Mouse (Mus musculus) G1E (cell line): ENCODE results near the gene Ncan. TPM values are rescaled to one million over a fixed set of nuclear protein-coding genes. Genes with fewer than 3 reads are reported as not detected.
A peak's percentile ranks its signal among the peaks of the same experiment; 100 is the strongest.

ENCODE experiments used
- ATAC-seq: 2 replicates; pipeline ENCODE4 v1.8.0; 2016; ENCODE audit warnings: mild to moderate bottlenecking; ENCODE audit not compliant: insufficient number of reproducible peaks, poor library complexity, low FRiP score, severe bottlenecking; ENCODE audit errors: extremely low read depth
- DNase-seq: peaks from one replicate; pipeline ENCODE4 v3.0.0; 2012; ENCODE audit warnings: low spot score
- H3K27me3 ChIP-seq: 2 replicates; pipeline ENCODE4 v1.6.1; 2012; ENCODE audit warnings: mild to moderate bottlenecking, low read length, inconsistent platforms; ENCODE audit not compliant: insufficient read depth
- H3K36me3 ChIP-seq: replicated peaks from 2 replicates; pipeline ENCODE3; 2012; ENCODE audit warnings: mild to moderate bottlenecking, inconsistent platforms
- H3K4me1 ChIP-seq: 2 replicates; pipeline ENCODE4 v1.6.1; 2012; ENCODE audit warnings: low read depth, low read length, inconsistent platforms, mixed read lengths; ENCODE audit not compliant: insufficient read depth
- H3K4me3 ChIP-seq: 2 replicates; pipeline ENCODE4 v1.5.1; 2012; ENCODE audit warnings: low read depth, mild to moderate bottlenecking, inconsistent platforms, low read length, moderate library complexity, mixed read lengths
- H3K9me3 ChIP-seq: replicated peaks from 2 replicates; pipeline ENCODE4 v1.6.1; 2012; ENCODE audit warnings: inconsistent platforms
- CTCF ChIP-seq: IDR thresholded peaks from 2 replicates; pipeline ENCODE4 v1.5.1; 2012; ENCODE audit warnings: low read depth, low read length, inconsistent platforms, mixed read lengths
- GATA1 ChIP-seq: IDR thresholded peaks from 2 replicates; pipeline ENCODE4 v1.6.1; 2012; ENCODE audit warnings: borderline replicate concordance, low read length, inconsistent platforms, mixed read lengths
- GATA2 ChIP-seq: IDR thresholded peaks from 2 replicates; pipeline ENCODE4 v1.6.1; 2012; ENCODE audit warnings: low read depth, low read length, inconsistent platforms, borderline replicate concordance
- POLR2AphosphoS5 ChIP-seq: IDR thresholded peaks from 2 replicates; pipeline ENCODE4 v1.6.1; 2012; ENCODE audit warnings: low read depth, low read length, inconsistent platforms; ENCODE audit not compliant: insufficient replicate concordance
- TAL1 ChIP-seq: conservative IDR thresholded peaks from 2 replicates; pipeline ENCODE4 v1.6.1; 2012; ENCODE audit warnings: low read depth, low read length, inconsistent platforms, mixed read lengths
- polyA plus RNA-seq: library from polyadenylated mRNA; stranded (reverse); fragments of >175 nt; gene quantifications from 2 replicates; pipeline ENCODE4 v1.2.3, GENCODE M21; 2012
- total RNA-seq, 2 experiments: library from RNA; stranded (forward) in 1 of 2; stranded (reverse) in 1 of 2; fragments of 200-1000 nt in 1 of 2; fragments of >200 nt in 1 of 2; fragmentation: Nextera tagmentation in 1 of 2; gene quantifications; 2 replicates each; pipeline ENCODE4 v1.2.3; 2014 to 2017

Gene Ncan
- total and polyA plus RNA-seq, 3 experiments = 0.05 TPM; not detected in 2

- ATAC-seq = no peak
- Histone ChIP-seq H3K27me3 (peaks cover 11% of the 10 kb centered on the region), H3K36me3 (no peaks in the 10 kb centered on the region), H3K4me3 (no peak overlapping the region), H3K4me1 (peaks cover 6% of the 10 kb centered on the region; the same call in 1 of the 2 replicates), H3K9me3 (no peaks in the 10 kb centered on the region)
- DNase-seq = peak; percentile 31
- TF ChIP-seq CTCF (no peak), POLR2AphosphoS5 (no peak), TAL1 (no peak), GATA1 (no peak), GATA2 (no peak)
Measured at GRCm38 (mm10) chr8:70104506-70104905, 16.2 kb downstream of the Ncan start.

GRCm38 (mm10) chr8:70100241-70100640, 20.4 kb downstream of the Ncan start:
- no peaks in the 10 kb centered on the region for H3K36me3 ChIP-seq
- no peak overlapping the region for H3K4me3 ChIP-seq
- ATAC-seq (no peak), DNase-seq (no peak)
- H3K9me3 ChIP-seq = no peaks in the 10 kb centered on the region; the same call in 1 of the 2 replicates
- TF ChIP-seq CTCF = no peak
- TF ChIP-seq GATA1 = no peak
- TF ChIP-seq POLR2AphosphoS5 = no peak
- no peak for TF ChIP-seq TAL1
- no peak for TF ChIP-seq GATA2
- H3K4me1 ChIP-seq = peaks cover 6% of the 10 kb centered on the region; the same call in 1 of the 2 replicates
- H3K27me3 ChIP-seq = peaks cover 7% of the 10 kb centered on the region; the same call in 1 of the 2 replicates

GRCm38 (mm10) chr8:70099276-70099675, 21.4 kb downstream of the Ncan start:
- peaks cover 11% of the 10 kb centered on the region; the same call in 1 of the 2 replicates for H3K27me3 ChIP-seq

GRCm38 (mm10) chr8:70092786-70093185, 27.9 kb downstream of the Ncan start:
- no peaks in the 10 kb centered on the region for H3K36me3 ChIP-seq
- no peak for DNase-seq
- H3K4me3 ChIP-seq = no peak overlapping the region
- peaks cover 3% of the 10 kb centered on the region for H3K9me3 ChIP-seq
- H3K4me1 ChIP-seq = no peaks in the 10 kb centered on the region
- TF ChIP-seq TAL1 (no peak), GATA1 (no peak), GATA2 (no peak), POLR2AphosphoS5 (no peak), CTCF (no peak)
- no peak for ATAC-seq
- H3K27me3 ChIP-seq = peaks cover 36% of the 10 kb centered on the region

More at GRCm38 (mm10) chr8:70099276-70099675, 21.4 kb downstream of the Ncan start:
- ATAC-seq (no peak), DNase-seq (no peak)
- TF ChIP-seq TAL1 (no peak), POLR2AphosphoS5 (no peak), GATA2 (no peak), GATA1 (no peak), CTCF (no peak)
- no peak overlapping the region for H3K4me3 ChIP-seq
- no peaks in the 10 kb centered on the region; the same call in 1 of the 2 replicates for H3K9me3 ChIP-seq
- H3K36me3 ChIP-seq = no peaks in the 10 kb centered on the region
- H3K4me1 ChIP-seq = no peaks in the 10 kb centered on the region

- Histone ChIP-seq H3K36me3 (no peaks in the 10 kb centered on the region), H3K27me3 (peaks cover 40% of the 10 kb centered on the region), H3K9me3 (peaks cover 8% of the 10 kb centered on the region), H3K4me1 (no peaks in the 10 kb centered on the region; the same call in 1 of the 2 replicates), H3K4me3 (no peak overlapping the region)
- TF ChIP-seq GATA2 (no peak), TAL1 (no peak), GATA1 (no peak), POLR2AphosphoS5 (no peak), CTCF (no peak)
- no peak for DNase-seq
- ATAC-seq = no peak
Measured at GRCm38 (mm10) chr8:70089296-70089960, 31.2 kb downstream of the Ncan start.

GRCm38 (mm10) chr8:70087836-70088650, 32.6 kb downstream of the Ncan start:
- H3K27me3 ChIP-seq = peaks cover 50% of the 10 kb centered on the region
- no peaks in the 10 kb centered on the region for H3K36me3 ChIP-seq
- H3K9me3 ChIP-seq = peaks cover 14% of the 10 kb centered on the region
- H3K4me3 ChIP-seq = no peak overlapping the region
- ATAC-seq (no peak), DNase-seq (no peak)
- H3K4me1 ChIP-seq = no peaks in the 10 kb centered on the region; the same call in 1 of the 2 replicates
- no peak for TF ChIP-seq TAL1
- no peak for TF ChIP-seq POLR2AphosphoS5
- no peak for TF ChIP-seq GATA1
- no peak for TF ChIP-seq CTCF
- TF ChIP-seq GATA2 = no peak
